Mouse (Mus musculus) R1 (cell line): ENCODE results near the gene Adam30.

Experiments
- DNase-seq: peaks from one replicate; pipeline ENCODE4 v3.0.0-alpha.2; 2018; ENCODE audit warnings: low read depth, low spot score

Gene Adam30

GRCm38 (mm10) chr3:98185163-98185714, 24.8 kb downstream of the Adam30 start:
- DNase-seq, result no peak

- no peak for DNase-seq
Observed at GRCm38 (mm10) chr3:98187777-98188176, 27.3 kb downstream of the Adam30 start.

- DNase-seq, result peak; percentile 67
Observed at GRCm38 (mm10) chr3:98197711-98198532, 37.5 kb downstream of the Adam30 start.

- no peak for DNase-seq
Observed at GRCm38 (mm10) chr3:98199747-98200146, 39.3 kb downstream of the Adam30 start.

- DNase-seq, result no peak
Observed at GRCm38 (mm10) chr3:98203282-98203681, 42.9 kb downstream of the Adam30 start.

GRCm38 (mm10) chr3:98206977-98207376, 46.5 kb downstream of the Adam30 start:
- DNase-seq, result no peak

- no peak for DNase-seq
Observed at GRCm38 (mm10) chr3:98209161-98209560, 48.7 kb downstream of the Adam30 start.

GRCm38 (mm10) chr3:98210860-98211259, 50.4 kb downstream of the Adam30 start:
- no peak for DNase-seq

GRCm38 (mm10) chr3:98211301-98212081, 51.1 kb downstream of the Adam30 start:
- no peak for DNase-seq
